Mouse (Mus musculus) liver, embryonic 14.5 days (tissue): Measurements from ENCODE around the gene Odf3b.

Source experiments
- CTCF ChIP-seq: IDR thresholded peaks from 2 replicates; pipeline ENCODE4 v1.5.1; 2016; ENCODE audit warnings: antibody characterized with exemption, low read depth, control low read depth
- EP300 ChIP-seq: IDR thresholded peaks from 2 replicates; pipeline ENCODE4 v1.6.1; 2016; ENCODE audit warnings: antibody characterized with exemption, low read depth

DNA sequence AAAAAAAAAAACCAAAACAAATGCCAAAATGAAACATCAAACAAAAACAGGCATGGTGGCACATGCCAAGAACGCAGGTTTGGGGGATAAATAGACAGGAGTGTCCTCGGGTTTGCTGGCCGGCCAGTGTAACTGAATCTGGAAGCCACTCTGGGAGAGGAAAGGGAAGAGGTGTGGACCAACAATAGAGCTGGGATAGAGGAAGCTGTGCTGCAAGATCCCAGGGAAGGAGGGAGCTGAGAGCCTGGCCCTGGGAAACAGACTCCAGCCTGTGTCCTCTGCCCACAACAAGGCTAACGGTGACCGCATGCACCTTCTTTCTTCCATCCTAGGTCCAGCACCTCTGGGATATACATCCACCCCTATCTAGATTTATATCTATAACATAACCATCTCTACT is 28.6 kb downstream of the Odf3b start:
- TF ChIP-seq EP300 (no peak), CTCF (no peak)
